Mouse (Mus musculus): ENCODE measurements around the gene Sars. TPM values are rescaled to one million over a fixed set of nuclear protein-coding genes. Genes with fewer than 3 reads are reported as not detected.

The Sars gene
- polyA plus RNA-seq, 1 experiment, result 685 TPM

DNA sequence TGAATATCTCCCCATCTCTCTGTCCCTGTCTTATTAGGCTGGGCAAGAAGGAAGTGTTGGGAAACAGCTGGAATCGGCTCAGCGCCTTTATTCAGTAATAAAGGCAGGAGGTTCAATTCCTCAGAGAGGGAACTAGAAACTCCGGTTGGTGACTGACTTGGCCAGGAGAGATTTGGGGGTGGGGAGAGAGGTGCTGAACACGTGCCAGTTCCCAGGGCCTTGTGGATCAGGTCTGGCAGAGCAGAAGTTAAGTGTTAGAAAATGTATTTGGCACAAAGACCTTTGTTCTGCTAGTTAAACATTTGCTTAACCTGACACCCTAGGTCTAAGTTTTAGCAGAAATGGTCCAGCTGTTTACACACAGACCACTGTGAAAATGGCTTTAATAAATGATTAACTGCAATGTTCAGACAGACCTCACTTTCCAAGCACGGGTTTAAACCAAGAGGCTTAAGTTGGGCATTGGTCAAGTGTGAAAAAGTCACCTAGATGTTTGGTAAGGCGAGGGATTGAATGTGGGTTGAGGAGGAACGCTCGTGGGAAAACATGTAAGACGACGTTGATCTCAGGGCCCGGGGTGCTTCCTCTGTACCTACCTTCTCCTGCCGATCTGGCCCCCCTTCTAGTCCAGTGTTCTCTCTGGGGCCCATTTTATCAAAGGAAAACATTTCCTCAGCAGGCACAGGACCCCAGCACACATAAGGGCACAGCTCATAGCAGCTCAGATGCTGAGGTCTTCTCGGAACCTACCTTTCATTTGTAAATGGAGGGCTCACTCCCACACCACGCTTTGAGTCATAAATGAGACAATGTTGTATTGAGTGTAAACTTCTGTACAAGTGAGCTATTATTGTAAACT is 32.0 kb upstream of the Sars start:
- peaks cover 30% of the 10 kb centered on the region for H3K27me3 ChIP-seq (ENCODE audit: control insufficient read depth, insufficient read depth, insufficient read length)
- no peaks in the 10 kb centered on the region for H3K79me2 ChIP-seq (ENCODE audit: control insufficient read depth, insufficient read depth)
- no peak for TF ChIP-seq TCF3 (IDR thresholded peaks at IDR 0.05; ENCODE audit: insufficient read length, low read depth)
- TF ChIP-seq CEBPB (IDR thresholded peaks at IDR 0.05; ENCODE audit: insufficient read depth, poor library complexity, severe bottlenecking), result no peak
- no peak for TF ChIP-seq E2F4 (IDR thresholded peaks at IDR 0.05; ENCODE audit: insufficient read depth)
- no peak for TF ChIP-seq MYOD1 (IDR thresholded peaks at IDR 0.05; ENCODE audit: control insufficient read depth in 1 of 3, insufficient read length in 2 of 3, low read depth in 2 of 3)
- no peak for TF ChIP-seq SRF (IDR thresholded peaks at IDR 0.05; ENCODE audit: control insufficient read depth, insufficient read length, low read depth)
- TF ChIP-seq MAX (IDR thresholded peaks at IDR 0.05; ENCODE audit: low read depth), result no peak
- H3K4me2 ChIP-seq (ENCODE audit: low read depth), result no peak overlapping the region
- no peak overlapping the region for H3K4me3 ChIP-seq
- no peaks in the 10 kb centered on the region for H3K36me3 ChIP-seq (ENCODE audit: control insufficient read depth, insufficient read depth)
- no peak overlapping the region for H3ac ChIP-seq (ENCODE audit: control insufficient read depth, insufficient read length)

GRCm38 (mm10) chr3:108475496-108475895 is 30.5 kb upstream of the Sars start:
- H3K79me2 ChIP-seq (ENCODE audit: control insufficient read depth, insufficient read depth), result no peaks in the 10 kb centered on the region
- no peak overlapping the region for H3K4me3 ChIP-seq
- H3ac ChIP-seq (ENCODE audit: control insufficient read depth, insufficient read length), result no peak overlapping the region
- H3K36me3 ChIP-seq (ENCODE audit: control insufficient read depth, insufficient read depth), result no peaks in the 10 kb centered on the region
- TF ChIP-seq MAX (IDR thresholded peaks at IDR 0.05; ENCODE audit: low read depth) (no peak), E2F4 (IDR thresholded peaks at IDR 0.05; ENCODE audit: insufficient read depth) (no peak), POLR2A (IDR thresholded peaks at IDR 0.05; ENCODE audit: insufficient read length, low read depth) (no peak), SRF (IDR thresholded peaks at IDR 0.05; ENCODE audit: control insufficient read depth, insufficient read length, low read depth) (no peak), USF1 (IDR thresholded peaks at IDR 0.05; ENCODE audit: low read depth) (no peak), REST (IDR thresholded peaks at IDR 0.05; ENCODE audit: insufficient read depth, insufficient read length) (no peak), TCF12 (IDR thresholded peaks at IDR 0.05; ENCODE audit: insufficient read depth, poor library complexity, severe bottlenecking) (no peak)
- H3K4me2 ChIP-seq (ENCODE audit: low read depth), result no peak overlapping the region
- peaks cover 15% of the 10 kb centered on the region for H3K27me3 ChIP-seq (ENCODE audit: control insufficient read depth, insufficient read depth, insufficient read length)

- Histone ChIP-seq H3K27me3 (ENCODE audit: control insufficient read depth, insufficient read depth, insufficient read length) (peaks cover 15% of the 10 kb centered on the region), H3K4me2 (ENCODE audit: low read depth) (no peak overlapping the region), H3ac (ENCODE audit: control insufficient read depth, insufficient read length) (no peak overlapping the region), H3K79me2 (ENCODE audit: control insufficient read depth, insufficient read depth) (no peaks in the 10 kb centered on the region), H3K4me3 (no peak overlapping the region), H3K36me3 (ENCODE audit: control insufficient read depth, insufficient read depth) (no peaks in the 10 kb centered on the region)
- TF ChIP-seq MYOG (IDR thresholded peaks at IDR 0.05; ENCODE audit: control insufficient read depth in 1 of 3, insufficient read depth in 1 of 3, insufficient read length in 2 of 3, low read depth in 2 of 3), result no peak
- TF ChIP-seq CEBPB (IDR thresholded peaks at IDR 0.05; ENCODE audit: insufficient read depth, poor library complexity, severe bottlenecking), result no peak
- TF ChIP-seq TCF12 (IDR thresholded peaks at IDR 0.05; ENCODE audit: insufficient read depth, poor library complexity, severe bottlenecking), result no peak
- TF ChIP-seq MAX (IDR thresholded peaks at IDR 0.05; ENCODE audit: low read depth), result no peak
- no peak for TF ChIP-seq TCF3 (IDR thresholded peaks at IDR 0.05; ENCODE audit: insufficient read length, low read depth)
Measured at GRCm38 (mm10) chr3:108474969-108475368, 30.0 kb upstream of the Sars start.

GRCm38 (mm10) chr3:108467760-108468159 is 22.8 kb upstream of the Sars start:
- no peaks in the 10 kb centered on the region for H3K79me2 ChIP-seq (ENCODE audit: control insufficient read depth, insufficient read depth)
- TF ChIP-seq CEBPB (IDR thresholded peaks at IDR 0.05; ENCODE audit: insufficient read depth, poor library complexity, severe bottlenecking) (no peak), MAX (IDR thresholded peaks at IDR 0.05; ENCODE audit: low read depth) (no peak), TCF3 (IDR thresholded peaks at IDR 0.05; ENCODE audit: insufficient read length, low read depth) (no peak), USF1 (IDR thresholded peaks at IDR 0.05; ENCODE audit: low read depth) (no peak), MYOG (IDR thresholded peaks at IDR 0.05; ENCODE audit: control insufficient read depth in 1 of 3, insufficient read depth in 1 of 3, insufficient read length in 2 of 3, low read depth in 2 of 3) (no peak), MYOD1 (IDR thresholded peaks at IDR 0.05; ENCODE audit: control insufficient read depth in 1 of 3, insufficient read length in 2 of 3, low read depth in 2 of 3) (no peak), SRF (IDR thresholded peaks at IDR 0.05; ENCODE audit: control insufficient read depth, insufficient read length, low read depth) (no peak)
- no peak overlapping the region for H3K4me3 ChIP-seq
- H3K27me3 ChIP-seq (ENCODE audit: control insufficient read depth, insufficient read depth, insufficient read length), result peaks cover 40% of the 10 kb centered on the region
- H3ac ChIP-seq (ENCODE audit: control insufficient read depth, insufficient read length), result no peak overlapping the region
- no peak overlapping the region for H3K4me2 ChIP-seq (ENCODE audit: low read depth)
- no peaks in the 10 kb centered on the region for H3K36me3 ChIP-seq (ENCODE audit: control insufficient read depth, insufficient read depth)

GRCm38 (mm10) chr3:108466425-108466824 is 21.4 kb upstream of the Sars start:
- TF ChIP-seq MYOD1 (IDR thresholded peaks at IDR 0.05; ENCODE audit: control insufficient read depth in 1 of 3, insufficient read length in 2 of 3, low read depth in 2 of 3) (no peak), MAX (IDR thresholded peaks at IDR 0.05; ENCODE audit: low read depth) (no peak), CEBPB (IDR thresholded peaks at IDR 0.05; ENCODE audit: insufficient read depth, poor library complexity, severe bottlenecking) (no peak), E2F4 (IDR thresholded peaks at IDR 0.05; ENCODE audit: insufficient read depth) (no peak), POLR2A (IDR thresholded peaks at IDR 0.05; ENCODE audit: insufficient read length, low read depth) (no peak), MYOG (IDR thresholded peaks at IDR 0.05; ENCODE audit: control insufficient read depth in 1 of 3, insufficient read depth in 1 of 3, insufficient read length in 2 of 3, low read depth in 2 of 3) (no peak), REST (IDR thresholded peaks at IDR 0.05; ENCODE audit: insufficient read depth, insufficient read length) (no peak), POLR2AphosphoS2 (IDR thresholded peaks at IDR 0.05; ENCODE audit: insufficient read length, low read depth) (no peak), TCF12 (IDR thresholded peaks at IDR 0.05; ENCODE audit: insufficient read depth, poor library complexity, severe bottlenecking) (no peak), TCF3 (IDR thresholded peaks at IDR 0.05; ENCODE audit: insufficient read length, low read depth) (no peak), SRF (IDR thresholded peaks at IDR 0.05; ENCODE audit: control insufficient read depth, insufficient read length, low read depth) (no peak), USF1 (IDR thresholded peaks at IDR 0.05; ENCODE audit: low read depth) (no peak)
- Histone ChIP-seq H3K27me3 (ENCODE audit: control insufficient read depth, insufficient read depth, insufficient read length) (peaks cover 52% of the 10 kb centered on the region), H3K4me2 (ENCODE audit: low read depth) (no peak overlapping the region), H3K36me3 (ENCODE audit: control insufficient read depth, insufficient read depth) (no peaks in the 10 kb centered on the region), H3K4me3 (no peak overlapping the region), H3K79me2 (ENCODE audit: control insufficient read depth, insufficient read depth) (no peaks in the 10 kb centered on the region), H3ac (ENCODE audit: control insufficient read depth, insufficient read length) (no peak overlapping the region)
